Mouse (Mus musculus) heart, adult 11 months (tissue): ENCODE results near the gene Coasy.
"Not testable (repeated sequence)": the region's sequence is repeated elsewhere in the genome, so short reads cannot be mapped to it uniquely, and the experiment has no call there.

Experiments used
- DNase-seq: peaks from one replicate; pipeline ENCODE4 v3.0.0; 2022

Coasy gene

DNA sequence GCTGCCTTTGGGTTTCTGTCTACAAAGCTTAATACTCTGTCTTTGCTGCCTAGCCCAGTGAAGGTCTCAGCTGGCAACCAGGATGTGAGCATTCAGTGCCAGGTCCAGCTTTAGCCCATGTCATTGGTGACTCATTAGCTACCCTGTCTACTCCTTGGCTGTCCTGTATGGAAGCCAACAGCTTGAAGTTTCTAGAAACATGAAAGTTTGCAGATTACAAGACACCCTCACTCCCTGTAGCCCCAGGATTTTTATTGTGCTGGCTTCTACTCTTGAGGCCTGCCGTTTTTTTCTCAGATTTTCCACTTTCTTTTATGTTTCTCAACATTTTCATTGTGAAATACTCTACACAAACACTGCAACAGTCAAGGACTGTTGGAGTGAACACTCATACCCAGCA is 7.6 kb downstream of the Coasy start:
- no peak for DNase-seq

- DNase-seq: no peak
Measured at GRCm38 (mm10) chr11:101094930-101095313, 12.6 kb downstream of the Coasy start.

DNA sequence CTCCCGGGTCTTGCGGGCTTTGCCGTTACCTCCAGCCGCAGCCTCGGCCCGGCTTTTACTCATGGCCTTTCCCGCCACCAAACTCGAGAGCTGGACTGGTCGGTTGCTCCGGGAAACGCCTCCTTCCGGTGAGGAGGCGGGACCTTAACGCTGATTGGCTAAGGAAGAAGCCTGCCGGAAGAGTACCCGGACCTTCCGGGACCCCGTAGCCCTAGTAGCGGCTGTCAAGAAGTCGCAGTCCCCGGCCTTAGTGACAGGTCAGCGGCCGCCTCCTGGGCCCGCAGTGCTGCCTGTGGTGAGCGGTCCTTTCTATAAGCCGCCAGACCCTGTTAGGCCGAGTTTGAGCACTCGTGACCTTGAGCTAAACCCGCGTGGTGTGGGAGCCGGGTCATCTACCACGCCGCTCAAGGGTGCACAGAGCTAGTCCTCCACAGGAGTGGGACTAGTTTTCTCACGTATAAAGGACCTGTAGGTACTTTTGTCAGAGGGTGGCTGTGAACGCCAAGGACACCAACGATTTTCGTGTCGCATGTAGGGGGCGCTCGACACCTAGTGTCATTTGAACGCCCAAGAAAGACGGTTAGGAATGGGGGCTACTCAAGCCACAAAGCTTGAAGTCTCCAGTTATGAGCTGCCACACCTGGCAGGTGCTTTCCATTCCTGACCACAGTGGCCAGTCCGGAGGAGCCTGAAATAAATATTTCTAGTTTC is 13.1 kb downstream of the Coasy start, which contains the start of gene Psmc3ip:
TSS of gene Psmc3ip (minus strand) at position 123 of the 711 bp plus-strand sequence.
- peak; percentile 100 for DNase-seq

GRCm38 (mm10) chr11:101098231-101098630 is 15.9 kb downstream of the Coasy start:
- DNase-seq: peak; percentile 91

GRCm38 (mm10) chr11:101103011-101103410 is 20.6 kb downstream of the Coasy start:
- no peak for DNase-seq

- DNase-seq: peak; percentile 82
Measured at GRCm38 (mm10) chr11:101109351-101109750, 27.0 kb downstream of the Coasy start.

DNA sequence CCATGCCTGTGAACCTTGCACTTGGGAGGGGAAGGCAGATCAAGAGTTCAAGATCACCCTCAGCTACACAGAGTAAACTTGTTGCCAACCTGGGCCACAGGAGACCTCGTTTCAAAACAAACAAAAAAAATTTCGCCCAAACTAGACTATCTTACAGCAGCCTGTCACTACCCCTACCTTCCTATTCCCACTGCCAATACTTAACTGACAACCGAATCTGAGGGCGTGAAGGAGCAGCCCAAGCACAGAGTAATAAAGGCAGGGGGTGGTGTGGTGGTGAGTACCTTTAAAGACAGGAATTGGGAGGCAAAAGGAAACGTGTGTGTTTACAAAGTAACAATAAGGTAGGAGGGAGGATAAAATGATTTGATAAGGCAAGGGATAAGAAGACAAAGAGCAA is 28.3 kb downstream of the Coasy start:
- DNase-seq: peak; percentile 85

DNA sequence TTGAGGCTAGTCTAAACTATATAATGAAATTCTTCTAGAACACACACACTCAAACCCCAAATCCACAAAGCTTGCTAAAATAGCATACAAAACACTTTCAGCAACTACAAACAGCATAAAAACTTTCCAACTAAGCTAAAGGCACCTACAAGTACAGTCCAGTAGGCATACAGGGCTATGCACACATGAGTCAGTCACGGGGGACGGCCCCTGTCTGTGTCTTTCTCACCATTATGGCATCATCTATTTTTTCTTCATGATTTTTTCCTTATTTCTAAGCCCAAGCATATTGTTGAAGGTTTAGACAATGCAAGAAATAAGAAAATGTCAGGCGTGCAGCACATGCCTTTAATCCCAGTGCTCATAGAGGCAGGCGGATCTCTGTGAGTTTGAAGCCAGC is 28.8 kb downstream of the Coasy start:
- DNase-seq: no peak

DNA sequence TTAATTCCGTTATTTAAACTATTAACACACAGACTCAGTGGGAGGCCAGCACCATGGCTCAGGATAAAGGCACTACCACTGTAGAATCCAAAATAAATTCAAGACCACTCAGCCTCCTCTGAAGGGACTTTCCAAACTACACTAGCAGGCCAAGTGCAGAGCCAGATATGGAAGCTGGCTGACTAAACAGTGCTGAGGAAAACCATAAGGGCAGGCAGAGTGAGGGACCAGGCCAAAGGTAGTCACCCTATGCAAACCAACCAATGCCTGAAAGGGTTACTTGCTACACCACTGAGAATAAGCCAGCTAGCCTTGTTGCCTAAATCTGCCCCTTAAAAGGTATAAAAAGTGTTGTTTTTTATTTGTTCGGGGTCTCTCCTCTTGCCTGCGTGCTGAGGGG is 29.8 kb downstream of the Coasy start:
- DNase-seq: no peak

DNA sequence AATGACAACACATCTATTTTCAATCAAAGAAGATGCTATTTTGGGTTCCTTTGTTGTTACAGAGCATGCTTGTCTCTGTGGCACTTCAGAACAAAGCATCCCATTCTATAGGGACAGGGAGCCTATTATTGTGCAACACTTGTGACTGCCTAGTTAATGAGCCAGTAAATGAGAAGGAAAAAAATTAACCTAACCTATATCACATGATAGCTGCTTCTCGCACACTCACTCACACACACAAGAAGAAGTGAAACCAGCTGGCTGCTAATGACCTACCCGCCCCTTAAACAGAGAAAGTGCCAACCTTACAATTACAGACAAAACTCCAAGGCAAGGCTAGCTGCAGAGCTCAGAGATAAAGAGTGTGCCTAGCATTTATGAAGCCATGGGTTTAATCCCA is 33.2 kb downstream of the Coasy start:
- peak; percentile 90 for DNase-seq

- peak; percentile 88 for DNase-seq
Measured at GRCm38 (mm10) chr11:101118105-101118504, 35.7 kb downstream of the Coasy start.

GRCm38 (mm10) chr11:101119131-101119760 is 36.9 kb downstream of the Coasy start:
- DNase-seq: no peak

DNA sequence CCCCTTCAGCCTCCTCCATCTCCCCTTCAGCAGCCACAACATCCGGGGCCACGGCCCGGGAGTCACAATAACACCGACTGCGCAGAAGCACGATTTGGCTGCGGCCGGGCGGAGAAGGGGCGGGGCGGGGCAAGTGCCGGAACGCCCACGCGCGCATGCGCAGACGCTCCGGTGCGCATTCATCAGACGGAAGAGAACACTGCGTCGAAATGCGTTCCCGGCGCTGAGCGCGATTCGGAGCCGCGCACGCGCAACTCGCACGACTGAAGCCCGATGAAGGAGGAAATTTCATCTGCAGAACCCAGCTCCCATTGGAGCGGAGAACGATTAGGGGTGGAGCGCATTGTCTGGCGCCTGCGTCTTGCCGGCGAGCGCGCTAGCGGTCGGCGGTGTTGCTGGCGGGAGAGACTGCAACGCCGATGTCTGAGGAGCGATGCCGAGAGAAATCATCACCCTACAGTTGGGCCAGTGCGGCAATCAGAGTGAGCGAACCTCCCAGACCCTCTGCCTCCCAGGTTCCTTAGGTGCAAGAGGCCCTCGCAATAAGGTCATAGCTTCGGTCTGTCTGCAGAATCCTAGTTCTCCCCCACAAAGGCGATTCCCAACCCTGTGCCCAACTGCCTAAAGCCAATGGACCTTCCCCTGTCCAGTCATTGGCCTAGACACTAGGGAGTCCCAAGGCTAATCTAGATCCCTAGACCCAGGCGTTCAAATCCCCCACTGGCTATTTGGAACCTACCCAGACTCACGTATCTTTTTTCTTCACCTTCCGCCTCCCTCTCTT is 37.6 kb downstream of the Coasy start, which contains the start of the genes Retreg3 and Tubg1:
TSS of gene Retreg3 (minus strand) at position 133 of the 784 bp plus-strand sequence.
TSS of gene Tubg1 (plus strand) at position 178 of the 784 bp plus-strand sequence.
- DNase-seq: peak; percentile 100

GRCm38 (mm10) chr11:101120545-101121188 is 38.3 kb downstream of the Coasy start:
- no peak for DNase-seq

DNA sequence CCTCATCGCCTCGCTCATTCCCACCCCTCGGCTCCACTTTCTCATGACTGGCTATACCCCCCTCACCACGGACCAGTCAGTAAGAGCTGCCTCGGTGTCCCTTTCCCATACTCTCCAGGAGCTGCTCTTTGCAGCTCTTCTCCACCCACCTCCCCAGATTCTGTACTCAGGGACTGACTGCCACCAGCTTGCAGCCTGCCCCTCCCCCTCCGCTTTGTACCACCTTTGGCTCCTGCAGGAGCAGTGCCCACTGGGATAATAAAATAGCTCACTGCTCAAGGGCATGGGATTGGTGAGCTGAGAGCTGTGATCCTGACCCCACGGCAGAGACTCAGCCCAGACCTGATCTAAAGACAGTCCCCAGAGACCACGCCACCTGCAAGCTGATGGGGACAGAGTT is 42.1 kb downstream of the Coasy start:
- not testable (repeated sequence) for DNase-seq

DNA sequence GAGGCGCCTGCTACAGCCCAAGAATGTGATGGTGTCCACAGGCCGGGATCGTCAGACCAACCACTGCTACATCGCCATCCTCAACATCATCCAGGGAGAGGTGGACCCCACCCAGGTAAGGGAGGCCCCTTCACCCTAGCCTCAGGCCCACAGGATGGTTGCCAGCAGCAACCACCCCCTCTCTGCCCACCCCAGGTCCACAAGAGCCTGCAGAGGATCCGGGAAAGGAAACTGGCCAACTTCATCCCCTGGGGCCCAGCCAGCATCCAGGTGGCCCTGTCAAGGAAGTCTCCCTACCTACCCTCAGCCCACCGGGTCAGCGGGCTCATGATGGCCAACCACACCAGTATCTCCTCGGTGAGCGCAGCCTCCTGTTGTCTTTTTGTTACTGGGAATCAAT is 42.6 kb downstream of the Coasy start:
- DNase-seq: peak; percentile 91

DNA sequence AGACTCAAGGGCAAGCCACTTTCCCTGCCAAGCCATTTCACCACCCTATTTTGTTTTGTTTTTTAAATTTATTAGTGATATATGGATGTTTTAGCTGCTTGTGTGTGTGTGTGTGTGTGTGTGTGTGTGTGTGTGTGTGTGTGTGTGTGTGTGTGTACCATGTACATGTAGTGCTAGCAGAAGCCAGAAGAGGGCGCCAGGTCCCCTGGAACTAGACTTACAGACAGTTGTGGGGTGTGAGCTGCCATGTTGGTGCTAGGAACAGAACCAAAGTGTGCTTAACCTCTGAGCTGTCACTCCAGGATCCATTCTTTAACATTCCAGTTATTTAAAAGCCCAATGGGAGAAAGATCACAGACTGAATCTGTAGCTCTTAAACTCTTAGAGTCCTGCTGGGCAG is 44.7 kb downstream of the Coasy start:
- no peak for DNase-seq

GRCm38 (mm10) chr11:101128996-101129577 is 46.7 kb downstream of the Coasy start:
- DNase-seq: peak; percentile 93

GRCm38 (mm10) chr11:101130056-101130756 is 47.8 kb downstream of the Coasy start:
- peak; percentile 98 for DNase-seq

DNA sequence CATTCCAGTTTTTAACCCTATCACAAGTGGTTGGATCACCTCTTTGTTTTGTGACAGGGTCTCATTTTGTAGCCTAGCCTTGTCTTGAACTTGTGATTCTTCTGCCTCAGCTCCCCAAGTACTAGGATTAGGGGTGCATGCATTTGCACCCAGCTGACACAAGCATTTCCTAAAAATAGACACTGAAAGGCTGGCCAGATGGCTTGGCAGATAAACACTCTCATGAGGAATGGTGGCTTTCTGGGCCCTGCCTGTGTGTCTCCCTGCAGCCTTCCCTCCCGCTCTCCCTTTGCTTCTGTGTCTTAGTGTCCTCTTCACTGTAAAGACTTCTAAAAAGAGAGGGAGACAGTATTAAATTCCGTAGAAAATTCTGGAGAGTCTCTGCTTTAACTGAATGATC is 48.8 kb downstream of the Coasy start:
- no peak for DNase-seq

DNA sequence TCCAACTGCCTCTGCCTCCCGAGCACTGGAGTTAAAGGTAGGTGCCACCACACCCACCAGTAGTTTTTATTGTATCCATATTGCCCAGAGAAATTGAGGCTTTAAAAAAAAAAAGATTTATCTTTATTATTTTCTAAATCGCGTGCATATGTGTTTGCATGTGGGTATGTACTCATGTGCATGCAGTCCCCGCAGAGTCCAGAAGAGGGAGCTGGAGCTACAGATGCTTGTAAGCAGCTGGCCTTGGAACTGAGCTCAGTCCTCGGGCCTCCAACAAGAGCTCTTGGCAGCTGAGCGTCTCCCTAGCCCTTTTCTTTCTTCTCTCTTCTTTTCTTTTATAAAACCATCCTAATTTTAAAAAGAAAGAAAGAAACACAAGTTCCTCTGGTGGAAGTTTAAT is 49.3 kb downstream of the Coasy start:
- DNase-seq: no peak

DNA sequence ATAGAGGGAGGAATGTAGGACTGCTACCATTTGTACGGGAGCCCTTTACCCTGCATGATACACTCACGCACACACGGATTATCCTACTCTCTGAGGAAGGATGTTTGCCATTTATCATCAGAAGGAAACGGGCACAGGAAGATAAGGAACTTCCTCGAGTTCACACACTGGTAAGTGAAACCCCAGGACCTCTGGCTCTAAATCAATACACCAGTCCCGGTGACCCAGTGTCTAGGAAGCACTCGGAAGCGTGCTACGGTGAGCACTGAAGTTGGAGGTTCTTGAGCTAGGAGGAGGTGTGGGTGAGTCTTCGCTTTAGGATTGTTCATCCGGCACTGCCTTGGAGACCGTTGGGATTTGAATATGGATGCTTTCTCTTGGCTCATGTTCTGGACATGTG is 50.7 kb downstream of the Coasy start:
- no peak for DNase-seq
